Mouse (Mus musculus) gastrocnemius, adult 2 months (tissue): ENCODE data around the gene Hlf. TPM values are rescaled to one million over a fixed set of nuclear protein-coding genes. Genes with fewer than 3 reads are reported as not detected.
A peak's percentile ranks its signal among the peaks of the same experiment; 100 is the strongest.

Source experiments
- DNase-seq: peaks from one replicate; pipeline ENCODE4 v3.0.0; 2022
- H3K27ac ChIP-seq: fragments of 200-600 bp; 2 replicates; pipeline ENCODE4 v1.8.1; 2022; ENCODE audit warnings: mild to moderate bottlenecking
- H3K4me3 ChIP-seq: fragments of 200-600 bp; 2 replicates; pipeline ENCODE4 v1.8.1; 2022; ENCODE audit warnings: mild to moderate bottlenecking, moderate library complexity
- CTCF ChIP-seq: fragments of 200-600 bp; IDR thresholded peaks from 2 replicates; pipeline ENCODE4 v1.8.1; 2022; ENCODE audit warnings: antibody characterized with exemption, mild to moderate bottlenecking, moderate library complexity
- intact Hi-C: fragments of 180-260 bp; cut with DNase I; formaldehyde crosslinking; loops from one replicate; pipeline ENCODE4 v1.15.1; 2025
- total RNA-seq, 2 experiments: library from RNA; stranded (reverse); gene quantifications; 2 replicates each; pipeline ENCODE4 v1.2.3; 2021

Gene Hlf
- total RNA-seq, 2 experiments from 2014 or later: 3.7 to 8.3 TPM

- no peak for TF ChIP-seq CTCF
- intact Hi-C loops: no loop called here
- no peak for DNase-seq
- Histone ChIP-seq H3K4me3 (no peak overlapping the region), H3K27ac (no peak overlapping the region)
These were observed 41.1 kb downstream of the Hlf start for GRCm38 (mm10) chr11:90349486-90350152.

DNA sequence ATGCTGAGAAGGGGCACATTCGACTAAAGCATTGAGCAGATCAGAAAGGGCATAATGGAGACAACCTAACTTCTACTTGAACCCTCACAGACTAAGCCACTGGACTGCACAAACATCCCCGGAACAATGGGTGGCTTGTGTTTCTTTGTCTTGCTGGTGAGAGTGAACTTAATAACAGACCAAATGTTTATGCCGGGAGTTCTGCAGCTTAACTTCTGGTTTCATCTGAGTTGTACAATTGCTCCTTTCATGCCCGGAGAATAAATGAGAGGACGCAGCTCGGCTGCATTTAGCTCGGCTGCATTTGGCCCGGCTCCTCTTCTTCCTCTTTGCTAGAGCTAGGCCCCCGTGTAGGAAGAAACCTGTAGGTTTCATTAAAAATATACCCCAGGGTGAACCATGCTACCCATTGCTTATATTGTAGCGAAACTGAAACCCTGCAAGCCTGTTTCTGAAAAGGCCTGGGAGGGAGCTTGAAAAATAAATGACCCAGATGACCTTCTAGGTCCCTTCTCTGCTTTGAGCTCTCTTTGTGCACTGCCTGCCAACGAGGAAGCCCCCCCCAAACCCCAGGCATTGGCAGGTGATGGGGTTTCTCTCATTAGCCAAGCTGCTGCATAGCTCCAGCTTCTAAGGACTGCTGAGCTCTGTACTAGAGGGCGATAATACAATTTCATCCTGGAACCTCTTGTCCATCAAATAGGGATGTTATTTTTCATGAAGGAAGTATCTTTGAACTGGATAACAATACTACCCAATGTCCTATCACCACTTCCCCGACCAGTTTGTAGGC, 42.8 kb downstream of the Hlf start:
- intact Hi-C loops: no loop called here
- no peak overlapping the region for H3K4me3 ChIP-seq
- TF ChIP-seq CTCF: no peak
- no peak for DNase-seq
- H3K27ac ChIP-seq: no peak overlapping the region

DNA sequence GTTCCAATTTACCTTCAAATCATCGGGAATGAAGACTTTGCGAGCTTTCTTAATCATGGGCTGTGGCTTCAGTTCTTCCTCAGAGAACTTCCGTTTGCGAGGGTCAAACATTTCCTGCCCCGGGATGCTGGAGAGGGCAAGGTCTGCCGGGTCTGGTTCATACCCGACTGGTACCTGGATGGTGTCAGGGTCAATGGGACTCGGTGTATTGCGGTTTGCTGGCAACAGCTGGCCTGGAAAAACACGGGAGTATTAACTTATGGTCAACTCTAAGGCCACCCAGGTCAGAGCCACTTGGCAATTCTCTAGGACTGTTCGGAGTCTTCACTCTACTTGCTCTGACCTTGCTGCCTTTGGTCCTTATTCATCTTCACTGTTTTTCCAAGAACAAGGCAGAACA, 44.9 kb downstream of the Hlf start:
- no peak overlapping the region for H3K27ac ChIP-seq
- no peak for TF ChIP-seq CTCF
- intact Hi-C loops: no loop called here
- no peak for DNase-seq
- no peak overlapping the region for H3K4me3 ChIP-seq

DNA sequence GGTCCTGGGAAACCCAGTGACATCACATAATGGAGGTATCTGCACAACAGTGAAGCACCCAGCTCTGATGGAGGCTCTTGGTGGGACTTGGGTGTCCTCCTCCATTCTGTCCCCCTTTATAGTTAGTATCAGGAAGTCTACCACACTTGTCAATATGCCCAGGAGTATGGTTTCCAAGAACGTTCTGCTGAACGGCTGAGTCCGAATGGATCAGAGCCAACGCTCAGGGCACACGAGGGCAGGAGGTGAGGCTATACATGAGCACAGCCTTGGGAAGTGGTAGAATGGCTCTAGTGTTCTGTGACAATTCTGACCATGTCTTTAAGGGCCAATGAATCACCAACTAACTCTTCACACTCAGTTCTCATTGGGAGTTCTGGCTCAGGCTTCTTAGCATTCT, 47.8 kb downstream of the Hlf start:
- no peak for TF ChIP-seq CTCF
- DNase-seq: peak; percentile 64
- Histone ChIP-seq H3K4me3 (no peak overlapping the region), H3K27ac (no peak overlapping the region)
- intact Hi-C loops: no loop called here

- intact Hi-C loops: no loop called here
- DNase-seq: no peak
These were observed 48.4 kb downstream of the Hlf start for GRCm38 (mm10) chr11:90342267-90342666.

DNA sequence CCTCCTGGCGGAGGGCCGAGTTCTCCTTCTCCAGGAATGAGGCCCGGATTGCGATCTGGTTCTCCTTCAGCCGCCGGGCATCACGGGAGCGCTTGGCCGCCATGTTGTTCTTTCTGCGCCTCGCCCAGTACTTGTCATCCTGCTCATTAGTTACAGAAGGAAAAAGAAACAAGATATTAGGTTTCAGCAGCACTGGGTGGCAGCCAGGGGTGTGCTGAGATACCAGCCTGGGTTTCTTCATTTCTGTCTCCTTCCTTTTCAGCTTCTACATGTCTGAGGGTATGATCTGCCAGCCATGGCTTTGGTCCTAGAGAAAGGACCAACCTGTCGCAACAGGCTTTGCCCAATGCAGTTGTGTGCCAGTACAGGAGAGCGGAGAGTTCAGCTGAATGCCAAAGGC, 49.9 kb downstream of the Hlf start:
- peak; percentile 37 for DNase-seq
- H3K27ac ChIP-seq: no peak overlapping the region
- no peak for TF ChIP-seq CTCF
- intact Hi-C loops: no loop called here
- no peak overlapping the region for H3K4me3 ChIP-seq

More at GRCm38 (mm10) chr11:90342267-90342666, 48.4 kb downstream of the Hlf start:
- Histone ChIP-seq H3K27ac (no peak overlapping the region), H3K4me3 (no peak overlapping the region)
- TF ChIP-seq CTCF: no peak

- intact Hi-C loops: no loop called here
- no peak for TF ChIP-seq CTCF
- H3K4me3 ChIP-seq: no peak overlapping the region
- no peak overlapping the region for H3K27ac ChIP-seq
- no peak for DNase-seq
These were observed 55.9 kb downstream of the Hlf start for GRCm38 (mm10) chr11:90334816-90335215.

- DNase-seq: no peak
- no peak overlapping the region for H3K4me3 ChIP-seq
- TF ChIP-seq CTCF: no peak
- intact Hi-C loops: no loop called here
- no peak overlapping the region for H3K27ac ChIP-seq
These were observed 58.0 kb downstream of the Hlf start for GRCm38 (mm10) chr11:90332737-90333136.

GRCm38 (mm10) chr11:90330202-90330694, 60.4 kb downstream of the Hlf start:
- DNase-seq: no peak
- no peak for TF ChIP-seq CTCF
- intact Hi-C loops: no loop called here
- Histone ChIP-seq H3K27ac (peak overlapping the region; percentile 62), H3K4me3 (no peak overlapping the region)

DNA sequence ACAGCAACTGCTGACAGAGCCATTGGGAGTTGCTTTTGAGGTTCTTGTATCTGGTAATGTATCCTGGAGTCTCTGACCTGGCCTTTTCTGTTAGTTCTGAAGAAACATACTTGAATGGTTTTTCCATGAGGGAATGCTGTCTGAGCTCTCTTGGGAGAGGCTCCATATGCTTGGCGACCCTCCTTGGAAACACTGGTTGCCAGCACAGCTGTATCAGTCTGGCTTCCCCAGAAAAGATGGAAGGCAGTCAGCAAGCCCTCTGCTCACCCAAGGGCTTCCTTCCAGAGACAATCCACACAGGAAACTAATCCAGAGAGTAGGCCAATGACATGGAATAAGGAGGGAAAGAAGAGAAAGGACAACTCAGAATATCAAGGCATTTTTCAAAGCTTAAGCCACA, 63.9 kb downstream of the Hlf start:
- no peak overlapping the region for H3K4me3 ChIP-seq
- intact Hi-C loops: no loop called here
- 0 out of 2 replicates have a peak overlapping the region, but pooled peaks have one; percentile 28 for H3K27ac ChIP-seq
- peak; percentile 62 for DNase-seq
- TF ChIP-seq CTCF: no peak

DNA sequence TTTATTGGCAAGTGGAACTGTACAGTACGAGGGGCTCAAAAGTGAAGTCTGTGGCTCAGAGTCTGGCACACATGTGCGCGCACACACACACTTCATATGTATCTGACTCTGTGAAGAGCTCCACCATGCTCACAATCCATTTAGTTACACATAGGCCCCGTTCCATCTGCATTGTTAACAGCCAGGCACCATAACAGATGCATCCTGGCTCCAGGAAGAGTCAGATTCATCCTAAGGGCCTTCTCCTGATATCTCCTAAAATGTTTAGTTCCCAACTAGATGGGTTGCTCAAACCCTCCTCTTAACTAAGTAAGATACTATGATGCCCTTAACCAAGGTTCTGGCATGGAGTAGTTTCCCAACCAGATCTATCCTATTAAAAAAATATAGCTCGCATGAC, 64.5 kb downstream of the Hlf start:
- intact Hi-C loops: no loop called here
- Histone ChIP-seq H3K27ac (no peak overlapping the region), H3K4me3 (no peak overlapping the region)
- no peak for DNase-seq
- no peak for TF ChIP-seq CTCF

DNA sequence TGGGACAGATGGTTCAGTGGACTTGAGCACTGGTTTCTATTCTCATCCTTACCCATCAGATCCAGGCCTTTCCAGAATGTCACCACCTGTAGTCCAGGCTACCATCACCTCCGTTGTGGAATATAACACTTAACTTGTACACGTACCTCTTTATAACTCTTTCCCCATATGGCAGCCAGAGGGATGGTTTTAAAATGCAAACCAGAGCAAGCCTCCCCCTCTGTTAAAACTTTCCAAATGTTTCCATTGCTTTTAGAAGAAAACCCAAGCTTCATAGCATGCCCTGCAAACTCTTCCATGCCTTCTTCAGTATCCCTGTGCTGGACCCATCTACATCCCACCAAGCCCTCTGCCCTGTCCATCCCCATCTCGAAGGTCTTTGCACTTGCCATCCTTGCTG, 66.1 kb downstream of the Hlf start:
- H3K4me3 ChIP-seq: no peak overlapping the region
- DNase-seq: no peak
- no peak overlapping the region for H3K27ac ChIP-seq
- no peak for TF ChIP-seq CTCF
- intact Hi-C loops: no loop called here

DNA sequence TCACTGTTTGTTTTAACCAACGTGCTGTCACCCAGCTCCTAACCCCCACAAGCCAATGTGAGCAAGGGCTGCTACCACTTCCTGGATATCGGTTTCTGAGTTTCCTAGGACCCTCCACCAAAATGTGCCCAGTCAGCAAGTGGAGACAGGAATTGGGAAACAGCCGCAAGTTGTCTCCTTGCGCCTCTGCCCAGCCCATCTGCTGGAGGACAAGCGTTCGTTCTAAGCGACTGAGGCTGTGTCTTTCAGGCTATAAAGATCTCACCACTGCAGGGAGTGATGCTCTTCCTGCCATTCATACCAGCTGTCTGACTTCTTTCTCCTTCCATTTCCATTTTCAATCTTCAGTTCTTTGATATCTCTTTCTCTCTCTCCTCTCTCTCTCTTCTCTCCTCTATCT, 69.8 kb downstream of the Hlf start:
- no peak for DNase-seq
- Histone ChIP-seq H3K27ac (no peak overlapping the region), H3K4me3 (no peak overlapping the region)
- intact Hi-C loops: no loop called here
- TF ChIP-seq CTCF: no peak
